Mouse (Mus musculus): ENCODE results near the gene Slc25a39. TPM values are rescaled to one million over a fixed set of nuclear protein-coding genes. Genes with fewer than 3 reads are reported as not detected.
"Not testable (repeated sequence)": the region's sequence is repeated elsewhere in the genome, so short reads cannot be mapped to it uniquely, and the experiment has no call there.

The Slc25a39 gene
- polyA plus RNA-seq, 1 experiment from 2014 or later, result 180 TPM

- Histone ChIP-seq H3K4me1 (ENCODE audit: control insufficient read depth, insufficient read depth, low read length) (peaks cover 11% of the 10 kb centered on the region), H3K4me3 (ENCODE audit: low read depth, low read length) (no peak overlapping the region), H3K9me3 (ENCODE audit: control insufficient read depth, low read length) (no peaks in the 10 kb centered on the region), H3K27me3 (ENCODE audit: control insufficient read depth, insufficient read depth, low read length) (no peaks in the 10 kb centered on the region), H3K27ac (replicated peaks; ENCODE audit: low read depth, low read length) (no peak overlapping the region), H3K4me2 (ENCODE audit: low read depth, severe bottlenecking) (no peak overlapping the region), H3K9ac (ENCODE audit: low read length) (no peak overlapping the region), H3K36me3 (ENCODE audit: control insufficient read depth, insufficient read depth, low read length) (no peaks in the 10 kb centered on the region)
- DNase-seq (ENCODE audit: low spot score) (no peak), ATAC-seq (ENCODE audit: insufficient number of reproducible peaks, low FRiP score, low TSS enrichment, low read depth) (no peak)
- 85% methylated on average over 3 of the region's 3 CpGs for WGBS
Observed at GRCm38 (mm10) chr11:102411061-102411460, 3.3 kb upstream of the Slc25a39 start.

DNA sequence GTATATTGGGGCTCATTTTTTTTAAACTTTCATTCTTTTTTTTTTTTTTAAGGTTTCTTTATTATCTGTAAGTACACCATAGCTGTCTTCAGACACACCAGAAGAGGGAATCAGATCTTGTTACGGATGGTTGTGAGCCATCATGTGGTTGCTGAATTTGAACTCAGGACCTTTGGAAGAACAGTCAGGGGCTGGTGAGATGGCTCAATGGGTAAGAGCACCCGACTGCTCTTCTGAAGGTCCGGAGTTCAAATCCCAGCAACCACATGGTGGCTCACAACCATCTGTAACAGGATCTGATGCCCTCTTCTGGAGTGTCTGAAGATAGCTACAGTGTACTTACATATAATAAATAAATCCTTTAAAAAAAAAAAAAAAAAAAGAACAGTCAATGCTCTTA lies 2.6 kb upstream of the Slc25a39 start:
- not testable (repeated sequence) for ATAC-seq (ENCODE audit: insufficient number of reproducible peaks, low FRiP score, low TSS enrichment, low read depth); H3K4me3 ChIP-seq (ENCODE audit: low read depth, low read length); H3K27me3 ChIP-seq (ENCODE audit: control insufficient read depth, insufficient read depth, low read length); H3K9me3 ChIP-seq (ENCODE audit: control insufficient read depth, low read length); DNase-seq (ENCODE audit: low spot score); H3K27ac ChIP-seq (replicated peaks; ENCODE audit: low read depth, low read length); H3K4me2 ChIP-seq (ENCODE audit: low read depth, severe bottlenecking); H3K36me3 ChIP-seq (ENCODE audit: control insufficient read depth, insufficient read depth, low read length); H3K9ac ChIP-seq (ENCODE audit: low read length)
- 79% methylated on average over 3 of the region's 3 CpGs for WGBS
- H3K4me1 ChIP-seq (ENCODE audit: control insufficient read depth, insufficient read depth, low read length), result peaks cover 14% of the 10 kb centered on the region

- Histone ChIP-seq H3K4me2 (ENCODE audit: low read depth, severe bottlenecking) (no peak overlapping the region), H3K27me3 (ENCODE audit: control insufficient read depth, insufficient read depth, low read length) (no peaks in the 10 kb centered on the region), H3K9ac (ENCODE audit: low read length) (no peak overlapping the region), H3K9me3 (ENCODE audit: control insufficient read depth, low read length) (no peaks in the 10 kb centered on the region), H3K36me3 (ENCODE audit: control insufficient read depth, insufficient read depth, low read length) (no peaks in the 10 kb centered on the region; the same call in 1 of the 2 replicates), H3K4me3 (ENCODE audit: low read depth, low read length) (no peak overlapping the region), H3K27ac (replicated peaks; ENCODE audit: low read depth, low read length) (no peak overlapping the region), H3K4me1 (ENCODE audit: control insufficient read depth, insufficient read depth, low read length) (peaks cover 14% of the 10 kb centered on the region)
- ATAC-seq (ENCODE audit: insufficient number of reproducible peaks, low FRiP score, low TSS enrichment, low read depth) (no peak), DNase-seq (ENCODE audit: low spot score) (no peak)
- WGBS, result 82% methylated on average over 3 of the region's 3 CpGs
Observed at GRCm38 (mm10) chr11:102409795-102410330, 2.1 kb upstream of the Slc25a39 start.

DNA sequence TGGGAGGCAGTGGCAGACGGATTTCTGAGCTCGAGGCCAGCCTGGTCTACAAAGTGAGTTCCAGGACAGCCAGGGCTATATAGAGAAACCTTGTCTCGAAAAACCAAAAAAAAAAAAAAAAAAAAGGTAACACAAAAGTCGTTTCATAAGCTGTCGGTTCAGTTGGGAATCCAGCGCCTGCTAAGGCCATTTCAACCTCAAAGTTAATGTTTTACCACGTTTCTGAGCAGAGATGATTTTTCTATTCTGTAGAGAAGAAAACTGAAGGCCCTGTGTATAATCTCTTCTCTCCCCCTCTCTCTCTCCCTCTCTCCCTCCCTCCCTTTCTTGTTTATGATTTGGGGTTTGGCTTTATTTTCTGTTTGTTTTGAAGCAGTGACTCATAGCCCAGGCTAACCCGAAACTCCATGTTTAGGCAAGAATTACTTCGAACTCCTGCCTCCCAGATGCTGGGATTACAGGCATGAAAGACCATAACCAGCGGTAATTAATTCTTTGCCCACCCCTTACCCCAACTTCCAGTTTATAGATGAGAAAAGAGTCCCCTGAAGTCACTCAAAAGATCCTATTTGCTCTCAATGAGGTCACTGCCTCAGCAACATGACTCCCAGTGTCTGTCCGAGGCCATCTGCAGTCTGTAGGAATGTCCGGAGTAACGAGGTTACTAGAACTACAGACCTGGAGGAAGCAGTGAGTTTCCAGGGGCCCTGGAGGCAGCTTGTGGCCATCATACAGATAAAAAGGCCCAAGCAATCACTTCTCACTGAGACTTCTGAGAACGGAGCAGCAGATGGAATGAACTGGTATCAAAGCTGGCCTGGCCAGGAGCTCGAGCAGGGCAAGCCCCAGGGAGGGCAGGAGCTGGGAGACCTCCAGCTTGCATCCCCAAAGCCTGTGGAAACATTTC lies 1.4 kb upstream of the Slc25a39 start:
- Histone ChIP-seq H3K36me3 (ENCODE audit: control insufficient read depth, insufficient read depth, low read length) (peaks cover 5% of the 10 kb centered on the region), H3K9me3 (ENCODE audit: control insufficient read depth, low read length) (no peaks in the 10 kb centered on the region), H3K27ac (replicated peaks; ENCODE audit: low read depth, low read length) (no peak overlapping the region), H3K4me3 (ENCODE audit: low read depth, low read length) (peak overlapping the region; percentile 76; the same call in 1 of the 2 replicates), H3K4me1 (ENCODE audit: control insufficient read depth, insufficient read depth, low read length) (peaks cover 14% of the 10 kb centered on the region), H3K9ac (ENCODE audit: low read length) (peak overlapping the region; percentile 5; the same call in 1 of the 2 replicates), H3K27me3 (ENCODE audit: control insufficient read depth, insufficient read depth, low read length) (no peaks in the 10 kb centered on the region), H3K4me2 (ENCODE audit: low read depth, severe bottlenecking) (peak overlapping the region; percentile 87; the same call in 1 of the 2 replicates)
- 0 out of 2 replicates have a peak, but pooled peaks have one; percentile 0 for ATAC-seq (ENCODE audit: insufficient number of reproducible peaks, low FRiP score, low TSS enrichment, low read depth)
- WGBS, result 37% methylated on average over 15 of the region's 15 CpGs
- DNase-seq (ENCODE audit: low spot score), result no peak

- DNase-seq (ENCODE audit: low spot score), result peak; percentile 98
- peaks cover 14% of the 10 kb centered on the region for H3K4me1 ChIP-seq (ENCODE audit: control insufficient read depth, insufficient read depth, low read length)
- under 1% methylated on average over 32 of the region's 32 CpGs for WGBS
- H3K4me3 ChIP-seq (ENCODE audit: low read depth, low read length), result peak overlapping the region; percentile 76
- ATAC-seq (ENCODE audit: insufficient number of reproducible peaks, low FRiP score, low TSS enrichment, low read depth), result peak; percentile 92
- H3K27ac ChIP-seq (replicated peaks; ENCODE audit: low read depth, low read length), result peak overlapping the region; percentile 73
- H3K4me2 ChIP-seq (ENCODE audit: low read depth, severe bottlenecking), result peak overlapping the region; percentile 87
- peak overlapping the region; percentile 84; the same call in 1 of the 2 replicates for H3K9ac ChIP-seq (ENCODE audit: low read length)
- H3K27me3 ChIP-seq (ENCODE audit: control insufficient read depth, insufficient read depth, low read length), result no peaks in the 10 kb centered on the region
- peaks cover 10% of the 10 kb centered on the region for H3K36me3 ChIP-seq (ENCODE audit: control insufficient read depth, insufficient read depth, low read length)
- no peaks in the 10 kb centered on the region for H3K9me3 ChIP-seq (ENCODE audit: control insufficient read depth, low read length)
Observed at GRCm38 (mm10) chr11:102408344-102408876, 664 bp upstream of the Slc25a39 start.

- Histone ChIP-seq H3K4me3 (ENCODE audit: low read depth, low read length) (peak overlapping the region; percentile 76), H3K9me3 (ENCODE audit: control insufficient read depth, low read length) (no peaks in the 10 kb centered on the region), H3K9ac (ENCODE audit: low read length) (peak overlapping the region; percentile 84), H3K27me3 (ENCODE audit: control insufficient read depth, insufficient read depth, low read length) (0 out of 2 replicates have a peak, but pooled peaks cover 1% of the 10 kb centered on the region), H3K36me3 (ENCODE audit: control insufficient read depth, insufficient read depth, low read length) (peaks cover 15% of the 10 kb centered on the region), H3K27ac (replicated peaks; ENCODE audit: low read depth, low read length) (peak overlapping the region; percentile 73), H3K4me1 (ENCODE audit: control insufficient read depth, insufficient read depth, low read length) (peaks cover 14% of the 10 kb centered on the region), H3K4me2 (ENCODE audit: low read depth, severe bottlenecking) (peak overlapping the region; percentile 87)
- peak; percentile 92 for DNase-seq (ENCODE audit: low spot score)
- ATAC-seq (ENCODE audit: insufficient number of reproducible peaks, low FRiP score, low TSS enrichment, low read depth), result peak; percentile 24; the same call in 1 of the 2 replicates
- 0% methylated on average over 85 of the region's 85 CpGs for WGBS
Observed at GRCm38 (mm10) chr11:102406900-102407833, 579 bp downstream of the Slc25a39 start.

GRCm38 (mm10) chr11:102406401-102406800 lies 1.3 kb downstream of the Slc25a39 start:
- Histone ChIP-seq H3K36me3 (ENCODE audit: control insufficient read depth, insufficient read depth, low read length) (peaks cover 15% of the 10 kb centered on the region), H3K9me3 (ENCODE audit: control insufficient read depth, low read length) (no peaks in the 10 kb centered on the region), H3K4me3 (ENCODE audit: low read depth, low read length) (peak overlapping the region; percentile 76), H3K4me1 (ENCODE audit: control insufficient read depth, insufficient read depth, low read length) (peaks cover 13% of the 10 kb centered on the region), H3K27me3 (ENCODE audit: control insufficient read depth, insufficient read depth, low read length) (0 out of 2 replicates have a peak, but pooled peaks cover 3% of the 10 kb centered on the region), H3K27ac (replicated peaks; ENCODE audit: low read depth, low read length) (no peak overlapping the region), H3K9ac (ENCODE audit: low read length) (peak overlapping the region; percentile 19; the same call in 1 of the 2 replicates), H3K4me2 (ENCODE audit: low read depth, severe bottlenecking) (peak overlapping the region; percentile 87)
- DNase-seq (ENCODE audit: low spot score) (no peak), ATAC-seq (ENCODE audit: insufficient number of reproducible peaks, low FRiP score, low TSS enrichment, low read depth) (no peak)
- WGBS, result 4% methylated on average over 3 of the region's 3 CpGs
